Mouse (Mus musculus) hindbrain, embryonic 16.5 days (tissue): Measurements from ENCODE around the gene B3galt1. TPM values are rescaled to one million over a fixed set of nuclear protein-coding genes. Genes with fewer than 3 reads are reported as not detected.

ENCODE experiments used
- ATAC-seq: fragments of 200-750 bp; cut with Nextera tagmentation; 2 replicates; pipeline ENCODE4 v1.8.0; 2017; ENCODE audit warnings: moderate TSS enrichment, moderate library complexity
- H3K27ac ChIP-seq: fragments of 300-500 bp; sonication (generic); 2 replicates; pipeline ENCODE4 v1.5.1; 2014; ENCODE audit warnings: low read depth, mild to moderate bottlenecking, control low read depth, low read length, moderate library complexity
- H3K27me3 ChIP-seq: fragments of 300-500 bp; sonication (generic); replicated peaks from 2 replicates; pipeline ENCODE4 v1.6.1; 2014; ENCODE audit warnings: low read length; ENCODE audit not compliant: control insufficient read depth, insufficient read depth
- H3K36me3 ChIP-seq: fragments of 300-500 bp; sonication (generic); 2 replicates; pipeline ENCODE4 v1.6.1; 2014; ENCODE audit warnings: mild to moderate bottlenecking, low read length, moderate library complexity, mixed read lengths; ENCODE audit not compliant: control insufficient read depth, insufficient read depth
- H3K4me1 ChIP-seq: fragments of 300-500 bp; sonication (generic); 2 replicates; pipeline ENCODE4 v1.6.1; 2014; ENCODE audit warnings: low read depth, low read length; ENCODE audit not compliant: control insufficient read depth, insufficient read depth
- H3K4me2 ChIP-seq: fragments of 300-500 bp; sonication (generic); 2 replicates; pipeline ENCODE4 v1.6.1; 2014; ENCODE audit warnings: mild to moderate bottlenecking, low read length, control low read depth, moderate library complexity
- H3K4me3 ChIP-seq: fragments of 300-500 bp; sonication (generic); 2 replicates; pipeline ENCODE4 v1.5.1; 2014; ENCODE audit warnings: mild to moderate bottlenecking, low read length, control low read depth, moderate library complexity
- H3K9ac ChIP-seq: fragments of 300-500 bp; sonication (generic); 2 replicates; pipeline ENCODE4 v1.6.1; 2014; ENCODE audit warnings: low read depth, mild to moderate bottlenecking, control low read depth, low read length, moderate library complexity
- H3K9me3 ChIP-seq: fragments of 300-500 bp; sonication (generic); 2 replicates; pipeline ENCODE4 v1.6.1; 2014; ENCODE audit warnings: mild to moderate bottlenecking, low read length, moderate library complexity; ENCODE audit not compliant: control insufficient read depth
- WGBS: fragments of 180-500 bp; shearing (Covaris S2); extraction: QIAGEN DNeasy Blood & Tissue Kit; methylation state at CpG from one replicate; pipeline ENCODE4 v1.1.7; 2014; 5-methylcytosine and 5-hydroxymethylcytosine counted together
- polyA plus RNA-seq: library from polyadenylated mRNA; unstranded; fragments of >200 nt; fragmentation: Nextera tagmentation; extraction: Ambion mirVana; gene quantifications from 2 replicates; pipeline ENCODE4 v1.2.1, GENCODE M21; 2015

B3galt1 gene
- polyA plus RNA-seq, 1 experiment from 2014 or later = 56.1 TPM

- whole genome bisulfite sequencing = 91% methylated on average over 3 of the region's 3 CpGs
- H3K9me3 ChIP-seq = no peaks in the 10 kb centered on the region
- H3K27me3 ChIP-seq = no peaks in the 10 kb centered on the region
- no peak overlapping the region for H3K9ac ChIP-seq
- H3K4me1 ChIP-seq = no peaks in the 10 kb centered on the region
- ATAC-seq = no peak
- no peaks in the 10 kb centered on the region for H3K36me3 ChIP-seq
- no peak overlapping the region for H3K4me2 ChIP-seq
- no peak overlapping the region for H3K4me3 ChIP-seq
- no peak overlapping the region for H3K27ac ChIP-seq
Measured at GRCm38 (mm10) chr2:67948408-67948807, 382.7 kb downstream of the B3galt1 start.

- no peak overlapping the region for H3K9ac ChIP-seq
- H3K4me3 ChIP-seq = no peak overlapping the region
- H3K4me1 ChIP-seq = no peaks in the 10 kb centered on the region
- H3K36me3 ChIP-seq = no peaks in the 10 kb centered on the region
- no peaks in the 10 kb centered on the region for H3K9me3 ChIP-seq
- no peaks in the 10 kb centered on the region for H3K27me3 ChIP-seq
- 90% methylated on average over 4 of the region's 4 CpGs for WGBS
- no peak overlapping the region for H3K4me2 ChIP-seq
- no peak overlapping the region for H3K27ac ChIP-seq
- no peak for ATAC-seq
Measured at GRCm38 (mm10) chr2:67956182-67956581, 390.5 kb downstream of the B3galt1 start.

- no peaks in the 10 kb centered on the region for H3K27me3 ChIP-seq
- H3K4me3 ChIP-seq = no peak overlapping the region
- no peak overlapping the region for H3K9ac ChIP-seq
- H3K4me2 ChIP-seq = no peak overlapping the region
- no peaks in the 10 kb centered on the region for H3K9me3 ChIP-seq
- 81% methylated on average over 2 of the region's 2 CpGs for whole genome bisulfite sequencing
- H3K27ac ChIP-seq = no peak overlapping the region
- ATAC-seq = no peak
- no peaks in the 10 kb centered on the region for H3K4me1 ChIP-seq
- H3K36me3 ChIP-seq = no peaks in the 10 kb centered on the region
Measured at GRCm38 (mm10) chr2:67957561-67957960, 391.9 kb downstream of the B3galt1 start.

GRCm38 (mm10) chr2:67960711-67961110 lies 395.0 kb downstream of the B3galt1 start:
- H3K27me3 ChIP-seq = no peaks in the 10 kb centered on the region
- H3K9me3 ChIP-seq = no peaks in the 10 kb centered on the region
- H3K27ac ChIP-seq = no peak overlapping the region
- no peaks in the 10 kb centered on the region for H3K36me3 ChIP-seq
- H3K9ac ChIP-seq = no peak overlapping the region
- WGBS = 69% methylated on average over 2 of the region's 2 CpGs
- no peaks in the 10 kb centered on the region for H3K4me1 ChIP-seq
- no peak for ATAC-seq
- no peak overlapping the region for H3K4me2 ChIP-seq
- no peak overlapping the region for H3K4me3 ChIP-seq

GRCm38 (mm10) chr2:67968812-67969211 lies 403.1 kb downstream of the B3galt1 start:
- no peak overlapping the region for H3K9ac ChIP-seq
- no peaks in the 10 kb centered on the region for H3K9me3 ChIP-seq
- ATAC-seq = no peak
- H3K27me3 ChIP-seq = no peaks in the 10 kb centered on the region
- no peaks in the 10 kb centered on the region for H3K36me3 ChIP-seq
- H3K4me2 ChIP-seq = no peak overlapping the region
- no peak overlapping the region for H3K27ac ChIP-seq
- 0 out of 2 replicates have a peak, but pooled peaks cover 2% of the 10 kb centered on the region for H3K4me1 ChIP-seq
- no peak overlapping the region for H3K4me3 ChIP-seq

- Histone ChIP-seq H3K27ac (no peak overlapping the region), H3K36me3 (no peaks in the 10 kb centered on the region), H3K27me3 (no peaks in the 10 kb centered on the region), H3K9ac (no peak overlapping the region), H3K4me2 (no peak overlapping the region), H3K4me1 (0 out of 2 replicates have a peak, but pooled peaks cover 2% of the 10 kb centered on the region), H3K4me3 (no peak overlapping the region), H3K9me3 (no peaks in the 10 kb centered on the region)
- ATAC-seq = no peak
- 77% methylated on average over 7 of the region's 7 CpGs for WGBS
Measured at GRCm38 (mm10) chr2:67971091-67971490, 405.4 kb downstream of the B3galt1 start.

- no peaks in the 10 kb centered on the region for H3K9me3 ChIP-seq
- 0 out of 2 replicates have a peak, but pooled peaks cover 2% of the 10 kb centered on the region for H3K4me1 ChIP-seq
- H3K9ac ChIP-seq = no peak overlapping the region
- no peaks in the 10 kb centered on the region for H3K27me3 ChIP-seq
- H3K4me3 ChIP-seq = no peak overlapping the region
- no peak overlapping the region for H3K4me2 ChIP-seq
- H3K36me3 ChIP-seq = no peaks in the 10 kb centered on the region
- 78% methylated on average over 6 of the region's 6 CpGs for WGBS
- no peak overlapping the region for H3K27ac ChIP-seq
- no peak for ATAC-seq
Measured at GRCm38 (mm10) chr2:67971576-67971975, 405.9 kb downstream of the B3galt1 start.

GRCm38 (mm10) chr2:67975764-67976163 lies 410.1 kb downstream of the B3galt1 start:
- no peak for ATAC-seq
- Histone ChIP-seq H3K4me1 (peaks cover 2% of the 10 kb centered on the region; the same call in 1 of the 2 replicates), H3K27ac (no peak overlapping the region), H3K4me2 (no peak overlapping the region), H3K9me3 (no peaks in the 10 kb centered on the region), H3K27me3 (no peaks in the 10 kb centered on the region), H3K36me3 (no peaks in the 10 kb centered on the region), H3K4me3 (no peak overlapping the region), H3K9ac (no peak overlapping the region)

GRCm38 (mm10) chr2:67976488-67976887 lies 410.8 kb downstream of the B3galt1 start:
- WGBS = 97% methylated on average over 4 of the region's 4 CpGs
- no peak overlapping the region for H3K9ac ChIP-seq
- no peak overlapping the region for H3K4me3 ChIP-seq
- no peak overlapping the region for H3K4me2 ChIP-seq
- no peaks in the 10 kb centered on the region for H3K9me3 ChIP-seq
- ATAC-seq = no peak
- H3K27me3 ChIP-seq = no peaks in the 10 kb centered on the region
- no peaks in the 10 kb centered on the region; the same call in 1 of the 2 replicates for H3K4me1 ChIP-seq
- no peak overlapping the region for H3K27ac ChIP-seq
- no peaks in the 10 kb centered on the region for H3K36me3 ChIP-seq
